Mouse (Mus musculus) ES-Bruce4 (cell line): ENCODE measurements around the gene Adcy1.

Experiments used
- CTCF ChIP-seq: IDR thresholded peaks from one replicate; pipeline ENCODE4 v1.8.1; 2011; ENCODE audit warnings: low read depth, low read length
- EP300 ChIP-seq: IDR thresholded peaks from 2 replicates; pipeline ENCODE4 v1.6.1; 2011; ENCODE audit warnings: low read depth, low read length; ENCODE audit not compliant: insufficient read depth
- POLR2A ChIP-seq: IDR thresholded peaks from one replicate; pipeline ENCODE4 v1.8.1; 2011; ENCODE audit warnings: low read length; ENCODE audit not compliant: insufficient read depth

GRCm38 (mm10) chr11:7116647-7117046, 53.4 kb downstream of the Adcy1 start:
- TF ChIP-seq POLR2A (no peak), EP300 (no peak), CTCF (no peak)
